Mouse (Mus musculus) G1E (cell line): ENCODE results near the gene Slc27a3.

Source experiments
- CTCF ChIP-seq: IDR thresholded peaks from 2 replicates; pipeline ENCODE4 v1.5.1; 2012; ENCODE audit warnings: low read depth, low read length, inconsistent platforms, mixed read lengths
- GATA2 ChIP-seq: IDR thresholded peaks from 2 replicates; pipeline ENCODE4 v1.6.1; 2012; ENCODE audit warnings: low read depth, low read length, inconsistent platforms, borderline replicate concordance
- POLR2AphosphoS5 ChIP-seq: IDR thresholded peaks from 2 replicates; pipeline ENCODE4 v1.6.1; 2012; ENCODE audit warnings: low read depth, low read length, inconsistent platforms; ENCODE audit not compliant: insufficient replicate concordance
- TAL1 ChIP-seq: conservative IDR thresholded peaks from 2 replicates; pipeline ENCODE4 v1.6.1; 2012; ENCODE audit warnings: low read depth, low read length, inconsistent platforms, mixed read lengths

- TF ChIP-seq CTCF (no peak), POLR2AphosphoS5 (no peak), TAL1 (no peak), GATA2 (no peak)
Measured at GRCm38 (mm10) chr3:90375562-90376246, 14.0 kb downstream of the Slc27a3 start.
